Mouse (Mus musculus): ENCODE results near the gene Vapb. TPM values are rescaled to one million over a fixed set of nuclear protein-coding genes. Genes with fewer than 3 reads are reported as not detected.

Vapb gene
- polyA plus RNA-seq, 1 experiment, result 21.3 TPM

DNA sequence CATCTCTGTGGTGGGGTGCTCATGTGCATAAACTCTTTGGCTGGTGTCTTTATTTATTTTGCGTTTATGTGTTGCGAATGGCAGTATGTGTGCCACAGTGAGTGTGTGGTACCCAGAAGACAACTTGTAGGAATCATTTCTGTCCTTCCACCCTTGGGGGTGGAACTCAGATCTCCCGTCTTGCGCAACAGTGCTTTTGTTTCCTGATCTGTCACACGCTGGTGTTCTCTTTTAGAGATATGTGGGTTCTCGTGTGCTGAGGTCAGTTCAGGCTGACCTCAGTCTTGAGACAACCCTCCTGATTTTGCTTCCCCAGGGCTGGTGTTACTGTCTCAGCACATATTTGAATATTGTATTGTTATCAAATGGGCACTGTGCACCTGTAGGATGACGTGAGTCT is 1.8 kb downstream of the Vapb start:
- Histone ChIP-seq H3K4me3 (ENCODE audit: insufficient read depth, low read depth, low read length) (no peak overlapping the region), H3K27me3 (replicated peaks; ENCODE audit: control insufficient read depth, insufficient read depth, low read length) (no peaks in the 10 kb centered on the region), H3K36me3 (ENCODE audit: control insufficient read depth, insufficient read depth, low read length) (no peaks in the 10 kb centered on the region), H3K27ac (ENCODE audit: insufficient read depth, low read depth, low read length) (no peak overlapping the region), H3K4me1 (ENCODE audit: control insufficient read depth, insufficient read depth, low read length) (peaks cover 16% of the 10 kb centered on the region; the same call in 1 of the 2 replicates)
- DNase-seq, result no peak
- TF ChIP-seq POLR2A (IDR thresholded peaks at IDR 0.05; ENCODE audit: low read depth, low read length) (no peak), CTCF (conservative IDR thresholded peaks at IDR 0.05; ENCODE audit: insufficient read depth, insufficient read length, low read depth, low read length) (no peak)
- 83% methylated on average over 7 of the region's 7 CpGs for WGBS

DNA sequence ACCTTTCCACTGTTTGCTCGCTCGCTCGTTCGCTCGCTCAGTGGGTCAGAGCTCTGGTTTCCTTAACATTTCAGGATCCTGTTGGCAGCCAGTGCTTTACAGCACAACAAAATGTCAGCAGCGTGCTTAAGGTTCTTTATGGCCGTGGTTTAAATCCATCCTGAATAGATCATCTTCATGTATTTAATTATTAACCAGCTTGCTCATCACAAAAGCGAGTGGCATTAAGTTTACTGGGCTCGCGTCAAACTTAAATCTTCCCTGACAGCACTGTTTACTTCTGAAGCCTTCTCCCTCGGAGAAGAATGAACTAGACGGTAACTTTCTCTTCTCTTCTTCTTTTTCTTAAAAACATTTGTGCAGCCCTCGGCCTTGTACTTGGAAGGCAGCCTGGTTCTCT is 4.8 kb downstream of the Vapb start:
- 40% methylated on average over 13 of the region's 13 CpGs for WGBS
- TF ChIP-seq POLR2A (IDR thresholded peaks at IDR 0.05; ENCODE audit: low read depth, low read length), result no peak
- TF ChIP-seq CTCF (conservative IDR thresholded peaks at IDR 0.05; ENCODE audit: insufficient read depth, insufficient read length, low read depth, low read length), result no peak
- no peak overlapping the region for H3K27ac ChIP-seq (ENCODE audit: insufficient read depth, low read depth, low read length)
- H3K4me3 ChIP-seq (ENCODE audit: insufficient read depth, low read depth, low read length), result no peak overlapping the region
- no peaks in the 10 kb centered on the region for H3K27me3 ChIP-seq (replicated peaks; ENCODE audit: control insufficient read depth, insufficient read depth, low read length)
- H3K36me3 ChIP-seq (ENCODE audit: control insufficient read depth, insufficient read depth, low read length), result no peaks in the 10 kb centered on the region
- peak; percentile 45 for DNase-seq
- peaks cover 16% of the 10 kb centered on the region; the same call in 1 of the 2 replicates for H3K4me1 ChIP-seq (ENCODE audit: control insufficient read depth, insufficient read depth, low read length)

DNA sequence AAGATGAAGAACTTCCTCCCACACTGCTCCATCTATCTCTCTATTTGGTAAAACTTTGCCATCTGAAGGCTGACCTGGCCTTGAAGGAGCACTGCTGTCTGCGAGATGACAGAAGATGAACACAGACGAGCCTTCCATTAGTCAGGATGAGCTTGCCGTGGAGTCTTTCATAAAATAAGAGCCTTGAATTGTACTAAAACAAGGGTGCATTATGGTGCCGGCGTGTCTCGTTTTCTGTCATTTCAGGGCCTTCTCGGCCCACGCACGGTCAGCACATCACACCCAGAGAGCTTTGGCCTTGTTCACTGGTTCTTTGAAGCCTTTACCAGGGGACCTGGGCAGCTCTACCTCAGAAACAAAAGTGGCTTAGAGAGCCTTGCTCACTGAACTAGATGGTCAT is 5.4 kb downstream of the Vapb start:
- no peak for TF ChIP-seq CTCF (conservative IDR thresholded peaks at IDR 0.05; ENCODE audit: insufficient read depth, insufficient read length, low read depth, low read length)
- TF ChIP-seq POLR2A (IDR thresholded peaks at IDR 0.05; ENCODE audit: low read depth, low read length), result no peak
- WGBS, result 79% methylated on average over 9 of the region's 9 CpGs
- Histone ChIP-seq H3K27ac (ENCODE audit: insufficient read depth, low read depth, low read length) (no peak overlapping the region), H3K4me3 (ENCODE audit: insufficient read depth, low read depth, low read length) (no peak overlapping the region), H3K36me3 (ENCODE audit: control insufficient read depth, insufficient read depth, low read length) (no peaks in the 10 kb centered on the region), H3K4me1 (ENCODE audit: control insufficient read depth, insufficient read depth, low read length) (peaks cover 16% of the 10 kb centered on the region; the same call in 1 of the 2 replicates), H3K27me3 (replicated peaks; ENCODE audit: control insufficient read depth, insufficient read depth, low read length) (no peaks in the 10 kb centered on the region)
- no peak for DNase-seq

DNA sequence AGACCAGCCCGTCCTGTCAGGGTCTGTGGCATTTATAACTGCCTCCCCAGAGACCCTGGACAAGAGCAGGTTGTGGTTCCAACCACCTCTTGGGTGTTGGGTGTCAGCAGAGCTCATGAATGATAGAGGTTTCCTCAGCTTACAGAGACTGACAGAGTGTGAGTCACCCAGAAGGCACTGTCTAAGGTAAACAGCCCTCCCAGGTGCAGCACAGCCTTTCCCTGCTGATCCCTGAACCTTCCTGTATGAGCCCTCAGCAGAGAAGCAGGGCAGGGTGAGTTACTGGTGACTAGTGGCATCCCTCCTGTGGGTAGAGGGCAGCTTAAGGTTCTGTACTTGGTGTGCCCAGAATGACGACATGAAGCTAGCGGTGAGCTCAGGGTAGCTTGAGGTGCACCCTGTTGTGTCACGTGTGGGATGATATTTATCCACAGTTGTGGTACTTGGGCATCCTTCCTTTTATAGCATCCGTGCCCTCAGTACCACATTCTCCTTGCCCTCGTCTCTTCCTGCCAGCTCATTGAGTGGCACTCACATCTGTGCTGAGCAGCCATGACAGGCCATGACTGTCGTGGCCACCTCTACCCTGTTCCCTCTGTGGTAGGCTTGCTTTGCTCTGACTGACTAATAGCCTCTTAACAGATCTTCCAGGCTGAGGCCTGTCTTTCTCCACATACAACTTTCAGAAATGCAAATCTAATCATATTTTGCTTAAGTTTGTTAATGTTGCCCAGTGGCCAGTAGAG is 6.9 kb downstream of the Vapb start:
- H3K27ac ChIP-seq (ENCODE audit: insufficient read depth, low read depth, low read length), result no peak overlapping the region
- peaks cover 13% of the 10 kb centered on the region; the same call in 1 of the 2 replicates for H3K4me1 ChIP-seq (ENCODE audit: control insufficient read depth, insufficient read depth, low read length)
- 85% methylated on average over 7 of the region's 7 CpGs for WGBS
- TF ChIP-seq CTCF (conservative IDR thresholded peaks at IDR 0.05; ENCODE audit: insufficient read depth, insufficient read length, low read depth, low read length) (no peak), POLR2A (IDR thresholded peaks at IDR 0.05; ENCODE audit: low read depth, low read length) (no peak)
- DNase-seq, result no peak
- no peaks in the 10 kb centered on the region for H3K27me3 ChIP-seq (replicated peaks; ENCODE audit: control insufficient read depth, insufficient read depth, low read length)
- H3K36me3 ChIP-seq (ENCODE audit: control insufficient read depth, insufficient read depth, low read length), result no peaks in the 10 kb centered on the region
- no peak overlapping the region for H3K4me3 ChIP-seq (ENCODE audit: insufficient read depth, low read depth, low read length)

DNA sequence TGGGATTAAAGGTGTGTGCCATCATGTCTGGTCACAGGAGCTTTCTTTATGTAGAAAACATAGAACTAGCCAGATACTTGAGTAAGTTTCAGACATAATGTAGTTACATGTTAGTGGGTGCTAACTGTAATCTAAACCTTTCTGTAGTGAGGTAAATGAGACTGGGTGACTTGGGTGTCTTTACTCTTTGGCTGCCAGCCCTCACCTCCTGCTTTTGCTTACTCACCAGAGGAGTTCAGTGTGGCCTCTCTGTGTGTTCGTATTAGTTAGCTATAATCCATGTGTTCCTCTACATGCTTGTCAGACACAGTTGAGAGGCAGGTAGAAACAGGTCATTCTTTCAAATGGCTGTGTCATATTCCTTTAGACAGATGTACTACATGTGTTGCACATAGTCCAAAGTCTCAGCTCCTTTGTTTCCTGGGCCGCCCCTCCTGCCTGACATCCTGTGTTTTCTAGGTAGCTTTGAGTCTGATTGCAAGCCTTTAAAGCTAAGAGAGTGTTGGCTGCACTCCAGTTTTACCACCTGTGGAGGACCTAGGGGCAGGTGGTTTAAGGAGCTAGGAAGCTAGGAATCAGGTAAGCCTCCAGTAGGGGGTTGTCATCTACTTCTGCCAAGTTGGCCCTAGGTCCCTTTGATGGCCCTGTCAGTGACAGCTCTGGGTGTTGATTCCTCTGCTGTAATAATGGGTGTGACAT is 11.8 kb downstream of the Vapb start:
- Histone ChIP-seq H3K4me1 (ENCODE audit: control insufficient read depth, insufficient read depth, low read length) (0 out of 2 replicates have a peak, but pooled peaks cover 11% of the 10 kb centered on the region), H3K27me3 (replicated peaks; ENCODE audit: control insufficient read depth, insufficient read depth, low read length) (no peaks in the 10 kb centered on the region), H3K27ac (ENCODE audit: insufficient read depth, low read depth, low read length) (no peak overlapping the region), H3K4me3 (ENCODE audit: insufficient read depth, low read depth, low read length) (no peak overlapping the region), H3K36me3 (ENCODE audit: control insufficient read depth, insufficient read depth, low read length) (no peaks in the 10 kb centered on the region)
- no peak for DNase-seq
- TF ChIP-seq POLR2A (IDR thresholded peaks at IDR 0.05; ENCODE audit: low read depth, low read length), result no peak
- TF ChIP-seq CTCF (conservative IDR thresholded peaks at IDR 0.05; ENCODE audit: insufficient read depth, insufficient read length, low read depth, low read length), result no peak
- WGBS, result 67% methylated on average over 2 of the region's 2 CpGs

DNA sequence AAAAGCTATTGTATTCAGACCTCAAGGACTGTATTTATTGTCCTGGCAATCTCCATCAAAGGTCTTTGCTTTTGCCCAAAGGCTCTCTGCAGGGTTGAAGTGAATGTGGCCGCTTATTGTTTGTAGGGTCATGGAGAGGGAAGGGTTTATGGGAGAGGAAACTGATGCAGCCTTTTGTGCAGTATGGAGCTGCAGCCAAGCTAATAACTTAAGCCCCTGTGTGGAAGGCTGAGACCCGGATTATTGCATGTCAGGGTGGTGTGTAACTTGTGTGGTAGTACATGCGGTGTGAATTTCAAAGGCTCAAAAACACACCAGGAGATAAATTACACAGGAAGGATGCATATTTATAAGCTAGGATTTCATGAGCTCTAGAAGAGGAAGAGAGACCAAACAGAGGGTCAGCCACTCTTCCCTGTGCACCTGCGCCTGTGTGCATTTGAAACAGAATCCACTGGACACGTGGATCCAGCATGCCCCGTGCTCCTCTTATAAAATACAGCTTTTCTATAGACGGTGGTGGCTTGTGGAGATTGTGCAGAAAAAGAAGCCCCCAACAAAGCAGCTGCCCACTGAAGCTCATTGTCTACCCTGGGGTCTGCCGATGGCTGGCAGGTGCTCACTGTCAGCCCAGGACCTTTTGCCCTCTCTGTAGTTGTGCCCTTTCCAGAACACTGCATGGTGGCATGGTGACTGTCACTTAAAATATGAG is 18.3 kb downstream of the Vapb start:
- H3K36me3 ChIP-seq (ENCODE audit: control insufficient read depth, insufficient read depth, low read length), result no peaks in the 10 kb centered on the region
- H3K4me1 ChIP-seq (ENCODE audit: control insufficient read depth, insufficient read depth, low read length), result 0 out of 2 replicates have a peak, but pooled peaks cover 5% of the 10 kb centered on the region
- TF ChIP-seq POLR2A (IDR thresholded peaks at IDR 0.05; ENCODE audit: low read depth, low read length), result no peak
- TF ChIP-seq CTCF (conservative IDR thresholded peaks at IDR 0.05; ENCODE audit: insufficient read depth, insufficient read length, low read depth, low read length), result no peak
- no peaks in the 10 kb centered on the region for H3K27me3 ChIP-seq (replicated peaks; ENCODE audit: control insufficient read depth, insufficient read depth, low read length)
- no peak overlapping the region for H3K27ac ChIP-seq (ENCODE audit: insufficient read depth, low read depth, low read length)
- 52% methylated on average over 8 of the region's 8 CpGs for WGBS
- H3K4me3 ChIP-seq (ENCODE audit: insufficient read depth, low read depth, low read length), result no peak overlapping the region
- DNase-seq, result no peak
